ENCODE assay signal across 8 mouse cellular contexts in genomic region chr10:120478164-120478563, GRCm38 (mm10). TPM values are rescaled to one million over a fixed set of nuclear protein-coding genes. Genes with fewer than 3 reads are reported as not detected.
DNase-seq lines count a peak whose midpoint lies in the region; ATAC-seq and TF ChIP-seq lines count a peak whose summit lies in the region.

No protein-coding gene starts in this region.

- peak overlapping the region; percentile 95 for H3K9ac ChIP-seq in heart, embryonic 13.5 days

- H3K27ac ChIP-seq in heart, embryonic 13.5 days (replicated peaks): 0 out of 2 replicates have a peak overlapping the region, but pooled peaks have one; percentile 88

- TF ChIP-seq POLR2A in myocyte (IDR thresholded peaks at IDR 0.05; ENCODE audit: insufficient read length, low read depth): no peak

- H3K36me3 ChIP-seq in heart, embryonic 13.5 days: no peaks in the 10 kb centered on the region
- no peaks in the 10 kb centered on the region for H3K36me3 ChIP-seq in myocyte (ENCODE audit: control insufficient read depth, insufficient read depth)

- peak; percentile 81 for DNase-seq in NIH3T3 (ENCODE audit: low read depth)
- peak; percentile 54 to 56 for DNase-seq in adrenal gland, postnatal 36 days
- DNase-seq in kidney, postnatal 4 days: peak; percentile 56 to 64
- no peak for DNase-seq in cerebellum, adult 11-12 months
- no peak for DNase-seq in left cerebral cortex, adult 11 months (ENCODE audit: low spot score)
- no peak for DNase-seq in spleen, postnatal 4 days (ENCODE audit: low spot score in 2 of 2)

- under 1% methylated on average over 16 of the region's 16 CpGs for WGBS in heart, embryonic 13.5 days

- H3K4me2 ChIP-seq in heart, embryonic 13.5 days: peak overlapping the region; percentile 99
- peak overlapping the region; percentile 98 for H3K4me2 ChIP-seq in myocyte (ENCODE audit: low read depth)

- H3K4me3 ChIP-seq in heart, embryonic 13.5 days: peak overlapping the region; percentile 86
- H3K4me3 ChIP-seq in myocyte: peak overlapping the region; percentile 82

- no peak for ATAC-seq in heart, embryonic 13.5 days (ENCODE audit: extremely low read depth, insufficient number of reproducible peaks, low FRiP score, low TSS enrichment)

- H3K27me3 ChIP-seq in heart, embryonic 13.5 days (replicated peaks): no peaks in the 10 kb centered on the region
- no peaks in the 10 kb centered on the region for H3K27me3 ChIP-seq in myocyte (ENCODE audit: control insufficient read depth, insufficient read depth, insufficient read length)

- peaks cover 18% of the 10 kb centered on the region for H3K4me1 ChIP-seq in heart, embryonic 13.5 days

- H3K79me2 ChIP-seq in myocyte (ENCODE audit: control insufficient read depth, insufficient read depth): peaks cover 21% of the 10 kb centered on the region

- H3ac ChIP-seq in myocyte (ENCODE audit: control insufficient read depth, insufficient read length): no peak overlapping the region

- no peaks in the 10 kb centered on the region for H3K9me3 ChIP-seq in heart, embryonic 13.5 days

TF ChIP-seq in myocyte, 11 proteins besides CTCF, POLR2A, EP300 and RAD21:
- TF ChIP-seq MYOG (IDR thresholded peaks at IDR 0.05; ENCODE audit: control insufficient read depth in 1 of 3, insufficient read depth in 1 of 3, insufficient read length in 2 of 3, low read depth in 2 of 3) (no peak), MAX (IDR thresholded peaks at IDR 0.05; ENCODE audit: low read depth) (no peak), USF1 (IDR thresholded peaks at IDR 0.05; ENCODE audit: low read depth) (no peak), E2F4 (IDR thresholded peaks at IDR 0.05; ENCODE audit: insufficient read depth) (no peak), MYOD1 (IDR thresholded peaks at IDR 0.05; ENCODE audit: control insufficient read depth in 1 of 3, insufficient read length in 2 of 3, low read depth in 2 of 3) (no peak), CEBPB (IDR thresholded peaks at IDR 0.05; ENCODE audit: insufficient read depth, poor library complexity, severe bottlenecking) (no peak)

RNA-seq across cellular contexts. Expression of gene Hmga2, which starts 1.9 kb away (rescaled TPM):
- total RNA-seq in adrenal gland, postnatal 36 days (2021): 1 to 10 TPM; 4.4 to 5.2 TPM
- polyA plus RNA-seq in heart, embryonic 13.5 days (2015; fragmentation: Nextera tagmentation; extraction: Ambion mirVana): 11.3 and 12.4 TPM in 2 replicates
- 4.3 TPM for polyA plus RNA-seq in myocyte (2012; fragmentation: generic; extraction: Trizol)

Comparison
In these comparisons a context has a peak if more than half of its experiments do, and no peak if none do; other contexts are left out.
1. DNase-seq: peak in NIH3T3 (single experiment), adrenal gland, postnatal 36 days (2 of 2) and kidney, postnatal 4 days (2 of 2); none in cerebellum, adult 11-12 months (single experiment), left cerebral cortex, adult 11 months (single experiment) and spleen, postnatal 4 days (0 of 2).